Mouse (Mus musculus): ENCODE data around the gene Ogg1.
A peak's percentile ranks its signal among the peaks of the same experiment; 100 is the strongest.
"Not testable (repeated sequence)": the region's sequence is repeated elsewhere in the genome, so short reads cannot be mapped to it uniquely, and the experiment has no call there.

Ogg1 gene

DNA sequence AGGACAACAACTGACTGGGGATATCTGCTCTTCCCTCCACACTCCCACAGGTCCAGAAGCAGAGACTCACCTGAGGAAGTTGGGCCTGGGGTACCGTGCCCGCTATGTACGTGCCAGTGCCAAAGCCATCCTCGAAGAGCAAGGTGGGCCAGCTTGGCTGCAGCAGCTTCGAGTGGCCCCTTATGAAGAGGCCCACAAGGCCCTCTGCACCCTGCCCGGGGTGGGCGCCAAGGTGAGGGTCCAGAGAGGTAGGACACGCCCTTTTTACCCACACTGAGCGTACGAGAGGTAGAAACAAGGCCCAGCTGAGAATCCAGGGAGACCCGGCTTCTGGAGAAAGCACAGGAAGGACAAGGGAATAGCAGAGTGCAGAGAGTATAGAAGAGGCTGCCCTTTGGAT lies 4.9 kb downstream of the Ogg1 start:
- DNase-seq (ENCODE audit: low spot score): no peak

DNA sequence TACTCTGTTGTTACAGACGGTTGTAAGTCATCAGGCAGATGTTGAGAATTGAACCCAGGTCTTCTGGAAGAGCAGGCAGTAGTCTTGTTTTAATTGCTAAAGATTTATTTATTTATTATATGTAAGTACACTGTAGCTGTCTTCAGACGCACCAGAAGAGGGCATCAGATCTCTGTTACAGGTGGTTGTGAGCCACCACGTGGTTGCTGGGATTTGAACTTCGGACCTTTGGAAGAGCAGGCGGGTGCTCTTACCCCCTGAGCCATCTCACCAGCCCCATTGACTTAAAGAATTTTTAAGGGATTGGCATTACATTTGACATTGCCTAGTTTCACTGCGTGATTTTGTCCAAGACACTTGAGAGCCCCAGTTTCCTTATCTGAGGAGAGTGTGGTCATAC lies 6.0 kb downstream of the Ogg1 start:
- not testable (repeated sequence) for DNase-seq (ENCODE audit: low spot score)

DNA sequence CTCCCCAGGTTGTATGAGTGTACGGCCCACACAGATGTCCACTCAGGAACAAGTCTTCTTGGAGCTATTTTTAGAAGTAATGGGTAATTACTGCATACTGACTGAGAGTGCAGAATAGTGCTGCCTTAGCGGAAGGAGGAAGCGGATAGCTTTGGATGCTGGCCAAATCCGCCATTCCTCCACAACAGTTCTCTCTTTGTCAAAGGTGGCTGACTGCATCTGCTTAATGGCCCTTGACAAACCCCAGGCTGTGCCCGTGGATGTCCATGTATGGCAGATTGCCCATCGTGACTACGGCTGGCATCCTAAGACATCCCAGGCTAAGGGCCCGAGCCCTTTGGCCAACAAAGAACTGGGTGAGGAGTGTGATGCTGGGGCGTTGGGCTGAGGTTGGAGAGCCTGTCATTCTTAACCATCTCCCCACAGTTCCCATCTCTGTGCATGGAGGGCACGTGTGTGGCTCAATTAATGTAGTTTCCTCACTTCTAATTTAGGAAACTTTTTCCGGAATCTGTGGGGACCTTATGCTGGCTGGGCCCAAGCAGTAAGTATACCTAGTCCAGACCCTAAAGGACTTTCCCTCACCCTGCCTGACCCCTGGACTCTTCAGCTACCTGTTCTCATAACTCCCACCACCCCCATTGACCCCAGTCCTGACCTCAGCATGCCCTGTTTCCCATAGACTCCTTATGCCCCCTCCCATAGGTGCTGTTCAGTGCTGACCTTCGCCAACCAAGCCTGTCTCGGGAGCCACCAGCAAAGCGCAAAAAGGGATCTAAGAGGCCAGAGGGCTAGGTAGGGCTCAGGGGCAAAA lies 6.6 kb downstream of the Ogg1 start:
- DNase-seq (ENCODE audit: low spot score): peak; percentile 95

DNA sequence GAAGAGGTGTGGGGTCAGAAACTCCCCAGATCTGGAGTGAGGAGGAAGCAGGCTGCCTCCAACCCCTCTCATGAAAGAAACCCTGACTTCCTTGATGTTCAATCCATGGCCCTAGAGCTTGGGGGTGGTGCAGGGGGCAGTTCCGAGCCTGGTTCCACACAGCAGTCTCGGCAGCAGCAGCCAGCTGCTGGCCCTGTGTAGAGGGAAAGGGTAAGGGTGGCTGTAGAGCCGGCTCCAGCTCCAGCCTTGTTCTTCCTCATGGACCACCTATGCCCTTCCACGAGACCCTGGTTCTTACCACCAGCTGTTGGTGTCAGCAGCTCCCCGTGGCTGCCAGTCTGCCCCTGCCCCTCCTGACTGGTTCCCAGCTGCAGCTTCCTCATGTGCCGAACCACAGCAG lies 7.4 kb downstream of the Ogg1 start:
- DNase-seq (ENCODE audit: low spot score): no peak

DNA sequence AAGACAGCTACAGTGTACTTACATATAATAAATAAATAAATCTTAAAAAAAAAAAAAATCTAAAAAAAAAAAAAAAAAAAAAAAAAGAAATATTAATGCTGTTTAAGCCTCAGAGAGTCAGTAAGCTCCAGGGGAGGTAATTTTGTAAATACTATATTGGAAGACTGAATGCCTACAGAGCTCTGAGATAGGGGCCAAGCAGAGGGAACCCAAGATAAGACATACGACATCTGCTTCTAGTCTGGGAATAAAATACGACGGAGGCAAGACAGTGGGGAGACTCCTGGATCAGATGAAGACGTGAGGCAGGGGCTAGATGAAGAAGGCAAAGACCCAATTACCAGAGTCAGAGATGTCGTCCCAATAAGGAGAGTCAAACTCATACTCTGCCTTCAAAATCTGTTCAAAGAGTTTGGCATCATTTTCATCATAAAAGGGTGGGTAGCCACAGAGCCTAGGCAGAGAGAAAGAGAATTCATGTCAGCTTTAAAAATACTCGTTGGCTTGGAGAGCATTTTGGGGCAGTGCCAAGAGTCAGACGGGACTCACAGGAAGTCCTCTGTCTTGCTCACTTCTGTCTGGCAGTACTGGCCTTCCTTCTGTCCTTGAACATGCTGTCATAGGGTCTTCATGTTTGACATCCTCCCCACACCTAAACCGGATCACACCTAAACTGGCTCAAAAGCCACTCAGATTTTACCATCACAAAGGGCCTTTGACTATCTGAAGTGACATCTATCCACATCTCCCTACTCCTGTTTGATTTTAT lies 10.3 kb downstream of the Ogg1 start:
- peak; percentile 68 for DNase-seq (ENCODE audit: low spot score)

DNA sequence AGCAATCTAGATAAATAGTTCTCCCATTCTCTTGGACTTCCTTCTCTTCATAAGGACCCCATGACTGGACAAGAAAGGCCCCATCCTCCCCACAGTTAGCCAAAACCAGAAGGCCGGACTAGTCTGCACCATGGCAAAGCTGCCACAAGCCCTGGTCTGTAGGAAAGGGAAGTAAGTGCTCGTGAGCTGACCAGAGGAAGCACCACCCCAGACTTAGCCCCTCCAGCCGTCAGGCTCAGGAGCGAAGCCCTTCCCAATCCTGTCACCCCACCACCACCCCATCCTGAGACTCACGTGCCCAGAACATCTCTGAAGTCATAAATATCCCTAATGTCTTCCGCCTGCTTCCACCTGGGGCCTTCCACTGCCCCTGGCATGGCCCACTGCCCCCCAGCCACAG lies 14.8 kb downstream of the Ogg1 start:
- no peak for DNase-seq (ENCODE audit: low spot score)

DNA sequence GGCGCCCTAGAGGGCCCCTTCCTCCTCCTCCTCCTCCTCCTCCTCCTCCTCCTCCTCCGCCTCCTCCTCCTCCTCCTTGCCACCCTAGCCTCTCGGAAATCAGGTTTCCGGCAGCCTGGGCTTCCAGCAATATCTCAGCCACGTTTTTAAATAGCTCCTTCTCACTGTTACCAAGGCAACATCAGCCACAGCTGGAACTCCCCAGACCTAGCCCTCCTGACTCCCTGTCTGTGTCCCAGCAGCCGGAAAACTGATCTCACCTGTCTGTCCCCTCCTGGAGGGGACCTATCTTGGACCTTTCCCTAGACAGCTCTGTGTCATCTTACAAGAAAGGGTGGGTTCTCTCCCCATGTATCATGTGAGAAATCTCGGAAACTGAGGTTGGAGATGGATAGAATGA lies 15.5 kb downstream of the Ogg1 start:
- no peak for DNase-seq (ENCODE audit: low spot score)

DNA sequence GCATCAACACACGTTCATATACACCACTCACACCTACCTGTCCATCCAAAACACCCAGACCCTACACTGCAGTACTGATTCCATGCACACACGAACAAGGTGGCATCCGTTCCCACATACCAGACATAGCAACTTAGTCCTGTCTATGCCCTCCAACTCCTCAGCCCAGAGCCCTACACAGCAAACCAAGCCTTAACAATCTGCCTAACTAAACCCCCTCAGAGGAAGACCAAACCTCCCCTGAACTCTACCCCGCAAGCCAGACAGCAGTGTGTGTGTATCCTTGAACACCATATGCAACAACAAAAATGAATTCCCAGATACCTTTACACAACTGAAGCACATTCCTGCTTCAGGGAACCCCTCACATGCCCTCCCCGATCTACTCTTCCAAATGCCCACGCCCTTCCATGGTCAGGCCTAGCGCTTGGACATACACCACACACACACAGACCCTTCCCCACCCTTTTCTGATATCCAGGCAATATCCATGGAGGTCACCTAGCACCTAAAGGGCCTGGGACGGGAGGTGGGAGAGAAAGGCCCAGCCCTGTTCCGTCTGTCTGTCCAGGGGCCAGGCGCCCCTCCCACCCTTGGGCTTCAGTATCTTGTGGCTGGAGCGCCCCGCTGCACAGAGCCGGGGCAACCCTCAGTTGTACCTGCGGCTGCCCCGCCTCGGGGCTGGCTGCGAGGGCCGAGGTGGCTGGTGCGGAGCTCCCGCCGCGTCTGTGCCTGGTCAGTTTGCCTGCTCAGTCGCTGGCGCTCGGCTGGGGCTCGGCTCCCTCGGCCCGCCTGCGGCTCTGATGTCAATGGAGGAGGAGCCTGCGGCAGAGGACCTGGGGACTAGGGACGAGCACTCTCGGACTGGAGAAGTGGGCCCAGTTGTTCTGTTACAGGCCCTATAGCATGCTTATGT lies 16.7 kb downstream of the Ogg1 start, which contains the start of gene Camk1:
TSS of gene Camk1 (minus strand) at position 808 of the 916 bp plus-strand sequence.
- DNase-seq (ENCODE audit: low spot score): peak; percentile 87

DNA sequence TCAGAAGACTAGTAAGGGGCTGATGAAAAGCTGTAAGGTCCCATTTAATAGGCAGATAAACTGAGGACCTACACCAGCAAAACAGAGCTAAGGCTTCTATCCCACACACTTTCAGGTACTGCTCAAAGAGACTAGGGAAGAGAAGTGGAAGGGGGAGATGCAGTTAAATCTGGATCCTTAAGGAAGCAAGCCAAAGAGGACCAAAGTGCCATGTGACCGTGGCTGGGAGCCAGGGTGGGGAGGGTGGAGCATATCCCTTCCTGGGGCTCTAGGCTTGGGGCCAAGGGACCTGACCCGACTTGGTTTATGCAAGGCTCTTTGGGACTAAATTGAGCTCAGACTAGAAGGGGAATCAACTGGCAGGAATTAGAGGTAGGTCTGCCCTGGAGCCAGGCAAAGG lies 17.5 kb downstream of the Ogg1 start:
- DNase-seq (ENCODE audit: low spot score): peak; percentile 96

DNA sequence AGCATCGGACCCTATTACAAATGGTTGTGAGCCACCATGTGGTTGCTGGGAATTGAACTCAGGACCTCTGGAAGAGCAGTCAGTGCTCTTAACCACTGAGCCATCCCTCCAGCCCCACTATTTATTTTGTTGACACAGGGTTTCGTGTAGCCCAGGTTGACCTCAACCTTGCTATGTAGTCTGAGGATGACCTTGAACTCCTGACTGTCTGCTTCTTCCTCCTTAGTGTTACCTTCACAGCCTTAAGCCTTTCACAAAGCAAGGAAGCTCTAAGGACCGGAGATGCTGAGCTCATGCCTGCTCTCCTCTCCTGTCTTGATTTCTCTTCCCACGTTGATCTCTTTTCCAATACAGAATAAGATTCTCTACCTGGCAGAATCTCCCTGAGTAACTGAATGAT lies 20.1 kb downstream of the Ogg1 start:
- no peak for DNase-seq (ENCODE audit: low spot score)

DNA sequence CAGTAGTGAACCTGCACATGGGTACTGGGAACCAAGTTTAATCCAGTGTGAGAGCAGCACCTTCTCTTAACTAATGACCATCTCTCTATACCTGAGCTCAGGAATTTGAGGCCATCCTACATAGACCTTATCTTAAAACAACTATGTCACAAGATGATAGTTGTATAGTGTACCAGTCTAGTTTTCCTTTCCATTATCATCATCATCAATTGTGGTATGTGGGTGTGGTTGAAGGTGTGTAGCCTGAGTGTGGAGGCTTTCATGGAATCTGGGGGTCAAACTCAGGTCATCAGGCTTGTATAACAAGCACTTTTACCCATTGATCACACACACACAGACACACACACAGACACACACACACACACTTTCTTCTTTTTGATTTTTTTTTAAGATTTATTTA lies 23.8 kb downstream of the Ogg1 start:
- no peak for DNase-seq (ENCODE audit: low spot score)

DNA sequence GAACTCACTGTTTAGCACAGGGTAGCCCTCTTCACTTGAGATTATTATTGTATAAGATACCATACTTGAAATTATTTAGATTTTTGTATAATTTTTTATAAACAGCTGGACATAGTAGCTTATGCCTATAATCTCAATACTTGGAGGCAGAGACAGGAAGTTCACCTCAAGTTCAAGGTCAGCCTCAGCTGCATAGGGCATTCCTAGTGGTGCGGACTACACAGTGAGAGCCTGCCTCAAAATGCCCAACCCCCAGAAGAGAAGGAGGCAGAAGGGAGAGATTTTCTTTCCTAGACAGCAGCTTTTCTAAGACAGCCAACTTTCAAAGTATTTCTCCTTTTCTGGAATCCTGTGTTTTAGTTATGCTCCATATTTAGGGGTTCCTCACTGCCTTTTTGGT lies 24.4 kb downstream of the Ogg1 start:
- DNase-seq (ENCODE audit: low spot score): no peak

DNA sequence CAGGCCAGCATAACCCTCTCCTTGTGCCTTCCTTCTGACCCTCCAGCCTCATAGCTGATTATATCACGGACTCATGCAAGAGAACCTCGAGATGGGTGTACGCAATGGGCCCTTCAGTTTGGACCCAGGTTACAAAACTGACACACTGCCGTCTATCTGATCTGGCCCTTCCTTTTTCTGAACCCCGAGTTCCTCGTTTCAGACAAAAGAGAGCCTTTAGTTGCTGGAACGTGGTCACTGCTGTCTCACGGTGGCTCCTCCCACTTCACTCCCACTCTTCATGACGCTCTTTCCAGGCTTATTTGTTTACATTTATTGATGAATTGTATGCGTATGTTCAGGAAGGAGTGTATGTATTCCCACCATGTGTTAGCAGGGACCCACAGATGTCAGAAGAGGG lies 24.9 kb downstream of the Ogg1 start:
- no peak for DNase-seq (ENCODE audit: low spot score)

DNA sequence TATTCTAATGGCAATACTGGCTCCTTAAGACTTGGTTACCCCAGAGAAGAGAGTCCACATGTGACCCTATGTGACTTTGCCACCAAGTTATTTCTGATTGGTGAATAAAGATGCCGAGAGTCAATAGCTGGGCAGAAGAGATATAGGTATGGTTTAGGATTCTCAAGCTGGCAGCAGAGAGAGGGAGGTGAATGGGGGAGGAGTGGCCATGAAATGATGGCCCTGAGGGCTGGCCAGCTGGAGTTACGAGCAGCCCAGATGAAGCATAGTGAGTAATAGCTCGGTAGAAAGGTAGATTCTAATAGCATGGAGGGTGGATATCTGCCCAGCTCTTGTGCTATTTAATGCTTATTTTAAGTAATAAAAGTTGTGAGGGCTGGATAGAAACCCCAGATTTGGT lies 26.0 kb downstream of the Ogg1 start:
- no peak for DNase-seq (ENCODE audit: low spot score)

DNA sequence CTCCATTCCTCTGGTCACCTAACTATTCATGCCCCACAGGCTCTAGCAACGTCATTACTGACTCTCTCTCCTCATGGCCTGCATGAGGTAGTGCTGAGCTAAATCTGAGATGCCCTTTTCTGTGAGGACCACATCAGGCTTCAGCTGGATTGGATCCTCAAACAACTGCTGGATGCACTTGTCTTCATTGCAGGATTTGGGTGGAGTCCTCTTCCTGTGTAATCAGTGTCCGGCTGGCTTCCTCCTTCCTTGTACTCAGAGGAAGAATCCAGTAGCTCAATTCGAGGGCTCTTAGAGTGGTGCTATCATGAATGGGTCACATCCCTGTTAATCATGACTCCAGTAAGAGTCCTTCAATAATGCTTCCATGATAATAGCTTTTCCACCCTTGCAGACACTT lies 26.9 kb downstream of the Ogg1 start:
- DNase-seq (ENCODE audit: low spot score): no peak

DNA sequence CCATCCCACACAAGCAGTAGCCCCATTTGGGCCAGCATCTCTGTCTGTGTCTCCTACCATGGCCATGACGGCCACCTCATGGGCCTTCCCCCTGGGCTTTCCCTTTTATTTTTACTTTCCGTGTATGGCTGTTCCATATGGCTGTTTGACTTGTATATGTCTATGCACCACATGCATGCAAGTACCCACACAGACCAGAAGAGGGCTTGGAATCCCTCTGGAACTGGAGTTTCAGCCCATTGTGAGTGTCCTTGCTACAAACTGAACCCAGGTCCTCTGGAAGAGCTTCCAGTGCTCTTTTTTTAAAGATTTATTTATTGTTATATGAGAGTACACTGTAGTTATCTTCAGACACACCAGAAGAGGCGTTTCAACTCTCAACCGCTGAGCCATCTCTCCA lies 34.7 kb downstream of the Ogg1 start:
- DNase-seq (ENCODE audit: low spot score): no peak

DNA sequence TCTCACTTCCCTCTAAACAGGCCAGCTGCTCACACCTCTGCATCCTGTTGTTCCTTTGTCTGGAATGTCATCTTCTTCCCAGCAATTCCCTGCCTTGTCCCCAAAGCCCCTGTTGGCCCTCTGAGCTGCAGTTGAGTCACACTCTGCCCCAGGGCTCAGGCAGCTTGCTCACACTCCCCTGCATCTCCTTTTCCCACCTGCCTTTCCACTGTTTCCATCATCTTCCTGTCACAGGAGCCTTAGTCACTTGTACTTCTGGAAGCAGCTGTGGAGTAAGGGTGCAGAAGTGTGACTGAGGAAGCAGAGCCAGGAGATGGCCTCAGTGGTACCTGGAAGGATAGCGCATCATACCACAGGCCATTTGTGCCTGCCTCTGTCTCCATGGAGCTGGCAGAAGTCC lies 35.5 kb downstream of the Ogg1 start:
- no peak for DNase-seq (ENCODE audit: low spot score)

DNA sequence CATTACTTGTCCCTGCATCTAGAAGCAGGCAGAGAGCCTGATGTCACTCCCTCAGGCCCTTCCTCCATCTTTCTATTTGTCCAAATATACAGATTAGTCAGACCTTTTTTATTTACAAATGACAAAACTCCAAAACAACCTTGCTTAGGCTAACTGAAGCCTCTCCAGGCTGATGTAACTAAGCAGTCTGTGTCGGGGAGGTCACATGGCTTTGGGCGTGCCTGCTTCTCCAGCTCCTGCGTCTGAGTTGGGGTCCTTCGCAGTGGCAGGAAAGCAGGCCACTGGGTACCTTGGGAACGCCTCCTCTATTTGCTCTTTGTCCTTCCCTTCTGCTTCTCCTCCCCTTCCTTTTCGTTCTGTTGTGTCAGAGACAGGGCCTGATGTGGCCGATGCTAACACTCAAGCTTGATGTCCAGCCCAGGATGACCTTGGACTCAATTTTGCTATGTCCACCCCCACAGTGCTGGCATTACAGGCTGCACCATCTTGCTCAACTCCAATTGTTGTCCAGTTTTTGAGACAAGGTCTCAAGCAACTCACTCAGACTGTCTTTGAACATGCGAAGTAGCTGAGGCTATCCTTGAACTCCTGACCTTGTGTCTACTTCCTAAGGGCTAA lies 37.9 kb downstream of the Ogg1 start:
- DNase-seq (ENCODE audit: low spot score): peak; percentile 87

DNA sequence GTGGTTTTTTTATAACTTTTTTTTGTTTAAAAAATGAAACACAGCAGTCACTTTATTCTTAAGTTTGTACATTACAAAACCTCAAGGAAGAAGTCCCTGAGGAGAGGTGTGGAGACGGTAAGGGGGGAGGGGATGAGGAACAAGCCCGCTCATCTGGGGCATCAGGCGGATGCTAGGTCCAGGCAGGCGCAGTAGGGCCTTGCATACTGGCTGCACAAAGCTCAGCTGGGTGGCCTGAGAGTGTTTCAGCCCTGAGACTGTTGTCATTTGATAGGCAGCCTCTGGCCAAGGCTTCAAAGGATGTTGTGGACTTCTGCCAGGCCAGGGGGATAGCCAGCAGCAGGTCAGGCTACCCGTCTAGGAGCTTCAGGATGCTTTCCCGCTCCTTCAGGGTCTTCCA lies 39.9 kb downstream of the Ogg1 start:
- no peak for DNase-seq (ENCODE audit: low spot score)

DNA sequence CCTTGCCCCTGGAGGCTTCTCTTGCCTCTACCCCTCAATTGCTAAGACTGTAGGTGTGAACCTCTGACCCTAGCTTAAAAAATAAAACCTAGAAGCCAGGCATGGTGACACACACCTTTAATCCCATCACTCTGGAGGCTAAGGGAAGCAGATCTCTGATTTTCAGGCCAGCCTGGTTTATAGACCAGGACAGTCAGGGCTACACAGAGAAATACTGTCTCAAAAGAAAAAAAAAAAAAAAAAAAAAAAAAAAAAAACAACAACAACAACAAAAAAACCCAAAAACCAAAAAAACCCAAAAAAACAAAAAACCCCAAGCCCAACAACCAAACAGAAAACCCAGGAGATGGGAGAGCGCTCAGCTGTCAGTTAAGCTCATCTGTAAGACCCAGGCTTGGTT lies 40.8 kb downstream of the Ogg1 start:
- no peak for DNase-seq (ENCODE audit: low spot score)

DNA sequence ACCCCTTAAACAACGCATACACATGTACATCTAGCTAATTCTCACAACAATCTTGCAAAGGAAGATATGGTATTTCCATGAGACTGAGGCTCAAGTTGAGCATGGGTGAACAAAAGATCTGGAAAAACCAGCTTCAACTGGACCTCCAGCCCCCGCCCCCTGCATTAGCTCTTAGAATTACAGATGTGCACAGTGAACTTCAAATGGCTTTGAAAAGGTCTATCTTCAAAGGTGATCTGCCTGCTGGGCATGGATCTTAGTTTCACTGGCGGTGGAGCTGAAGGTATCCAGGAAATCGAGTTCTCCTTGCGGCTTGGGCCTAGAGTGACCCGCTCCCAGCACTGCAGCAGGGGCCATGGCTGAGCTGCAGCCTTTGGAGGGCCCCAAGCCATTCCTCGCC lies 41.4 kb downstream of the Ogg1 start:
- no peak for DNase-seq (ENCODE audit: low spot score)

DNA sequence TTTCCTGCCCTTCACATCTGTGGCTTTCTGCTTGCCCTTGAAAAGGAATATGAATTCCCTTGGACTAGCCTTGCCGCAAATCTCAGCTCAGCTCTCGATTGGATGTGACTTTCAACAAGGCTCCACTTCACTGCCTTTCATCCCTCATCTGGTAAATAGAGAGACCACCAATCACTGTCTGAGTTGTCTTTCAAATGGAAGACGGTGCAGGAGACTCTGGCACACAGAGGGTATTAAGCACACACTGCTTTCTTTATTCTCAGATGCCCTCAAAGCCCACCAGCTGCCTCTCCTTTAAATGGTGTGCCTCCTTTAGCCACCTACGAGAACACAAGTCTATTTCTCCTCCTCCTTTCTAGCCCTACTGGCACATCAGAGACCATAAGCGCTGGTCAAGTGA lies 41.8 kb downstream of the Ogg1 start:
- no peak for DNase-seq (ENCODE audit: low spot score)
